Mouse (Mus musculus) E14TG2a.4 (cell line): ENCODE data around the gene Bmt2.

Source experiments
- CTCF ChIP-seq: conservative IDR thresholded peaks from 2 replicates; pipeline ENCODE4 v1.5.1; 2014; ENCODE audit warnings: low read length
- NANOG ChIP-seq: IDR thresholded peaks from 2 replicates; pipeline ENCODE4 v1.6.1; 2014; ENCODE audit warnings: borderline replicate concordance, low read length, mixed read lengths
- POU5F1 ChIP-seq: IDR thresholded peaks from 2 replicates; pipeline ENCODE4 v1.6.1; 2014; ENCODE audit warnings: low read length, borderline replicate concordance

DNA sequence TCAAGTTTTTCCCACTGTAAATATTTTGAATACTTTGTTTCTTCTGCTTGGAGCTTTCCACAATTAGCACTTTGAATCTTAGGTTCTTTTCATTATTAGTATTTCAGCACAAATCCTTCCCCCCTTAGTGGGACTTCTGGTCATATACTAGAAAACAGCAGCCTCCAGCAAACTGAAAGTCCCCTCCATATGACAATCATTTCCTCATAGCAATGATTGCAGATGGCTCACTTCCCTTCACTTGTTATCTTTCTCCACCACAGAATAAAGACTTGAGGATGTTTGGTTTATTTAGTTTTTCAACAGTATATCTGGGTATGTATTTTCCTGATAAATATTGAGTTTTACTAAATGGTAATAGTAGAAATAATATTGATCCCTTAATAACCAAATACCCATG is 12.6 kb upstream of the Bmt2 start:
- TF ChIP-seq CTCF = no peak
- TF ChIP-seq NANOG = no peak
- no peak for TF ChIP-seq POU5F1
